Mouse (Mus musculus): ENCODE results near the gene Pnpla1.

DNA sequence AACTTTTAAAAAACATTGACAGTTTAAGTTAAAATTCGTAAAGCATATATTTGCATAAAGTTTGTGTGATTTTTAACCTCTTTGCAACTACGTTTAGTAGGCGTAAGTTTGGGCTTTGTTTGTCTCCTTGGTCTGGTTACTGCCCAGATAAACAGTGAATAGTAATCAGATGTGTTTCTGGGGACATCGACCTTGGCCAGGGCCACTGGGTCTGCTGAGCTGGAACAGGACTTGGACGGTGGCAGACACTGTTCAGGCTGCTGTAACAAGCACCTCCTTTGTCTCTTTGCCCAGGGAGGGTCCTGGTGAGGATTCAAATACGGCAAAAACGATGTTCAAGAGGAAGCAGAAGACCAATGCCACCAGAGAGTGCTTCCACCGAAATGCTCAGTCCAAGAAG, 27.0 kb downstream of the Pnpla1 start:
- TF ChIP-seq POLR2A (IDR thresholded peaks at IDR 0.05; ENCODE audit: insufficient read depth, low read length) (no peak), CTCF (IDR thresholded peaks at IDR 0.05; ENCODE audit: low read depth, low read length) (no peak), EP300 (IDR thresholded peaks at IDR 0.05; ENCODE audit: insufficient read depth, low read depth, low read length) (no peak)

All from ES-Bruce4 (cell line).